Mouse (Mus musculus) heart, embryonic 10.5 days (tissue): ENCODE measurements at regions not wholly inside any gene's neighbourhood (a gene's known extent, or its start where the extent isn't known, plus 50 kb on each side); places are given as distances from the start of the nearest gene placed in this dataset.

ENCODE experiments used
- DNase-seq: peaks from one replicate; pipeline ENCODE4 v3.0.0-alpha.2; 2017; ENCODE audit warnings: low spot score
- H3K27ac ChIP-seq: fragments of 300-500 bp; sonication (generic); 2 replicates; pipeline ENCODE4 v1.5.1; 2016; ENCODE audit warnings: mild to moderate bottlenecking
- H3K27me3 ChIP-seq: fragments of 300-500 bp; sonication (generic); 2 replicates; pipeline ENCODE4 v1.6.1; 2016; ENCODE audit warnings: mild to moderate bottlenecking; ENCODE audit not compliant: poor library complexity, insufficient read depth, severe bottlenecking
- H3K36me3 ChIP-seq: fragments of 300-500 bp; sonication (generic); 2 replicates; pipeline ENCODE4 v1.6.1; 2016; ENCODE audit warnings: mild to moderate bottlenecking, moderate library complexity
- H3K4me1 ChIP-seq: fragments of 300-500 bp; sonication (generic); 2 replicates; pipeline ENCODE4 v1.6.1; 2016; ENCODE audit warnings: mild to moderate bottlenecking
- H3K4me3 ChIP-seq: fragments of 300-500 bp; sonication (generic); 2 replicates; pipeline ENCODE4 v1.5.1; 2016; ENCODE audit warnings: mild to moderate bottlenecking, moderate library complexity
- H3K9me3 ChIP-seq: fragments of 300-500 bp; sonication (generic); 2 replicates; pipeline ENCODE4 v1.6.1; 2016; ENCODE audit warnings: mild to moderate bottlenecking, moderate library complexity
- whole genome bisulfite sequencing: fragments of 180-500 bp; shearing (Covaris S2); methylation state at CpG from one replicate; pipeline ENCODE4 v1.1.7; 2016; 5-methylcytosine and 5-hydroxymethylcytosine counted together

DNA sequence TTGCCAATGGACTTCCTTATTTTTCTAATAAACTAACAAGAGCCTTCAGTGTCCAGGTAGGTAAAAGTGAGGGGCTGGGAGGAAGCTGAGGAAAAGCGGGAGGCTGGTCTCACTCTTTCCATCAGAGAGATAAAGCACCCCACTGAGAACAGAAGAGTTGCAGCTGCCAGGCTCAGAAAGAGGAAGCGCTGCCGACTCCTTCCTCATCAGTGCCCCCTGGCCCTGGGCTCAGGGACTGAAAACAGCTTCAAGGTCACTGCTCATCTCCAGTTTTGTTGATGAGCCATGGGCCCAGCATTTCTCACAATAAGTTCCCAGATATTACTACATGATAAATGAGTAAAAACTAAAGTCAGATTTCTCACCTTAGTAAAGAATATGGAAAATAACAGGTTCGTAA is 57.4 kb upstream of the Frmd6 start:
- Histone ChIP-seq H3K4me1 (no peaks in the 10 kb centered on the region), H3K9me3 (no peaks in the 10 kb centered on the region), H3K4me3 (no peak overlapping the region), H3K27ac (no peak overlapping the region), H3K27me3 (no peaks in the 10 kb centered on the region), H3K36me3 (no peaks in the 10 kb centered on the region)
- WGBS = 30% methylated on average over 4 of the region's 4 CpGs
- DNase-seq = no peak

DNA sequence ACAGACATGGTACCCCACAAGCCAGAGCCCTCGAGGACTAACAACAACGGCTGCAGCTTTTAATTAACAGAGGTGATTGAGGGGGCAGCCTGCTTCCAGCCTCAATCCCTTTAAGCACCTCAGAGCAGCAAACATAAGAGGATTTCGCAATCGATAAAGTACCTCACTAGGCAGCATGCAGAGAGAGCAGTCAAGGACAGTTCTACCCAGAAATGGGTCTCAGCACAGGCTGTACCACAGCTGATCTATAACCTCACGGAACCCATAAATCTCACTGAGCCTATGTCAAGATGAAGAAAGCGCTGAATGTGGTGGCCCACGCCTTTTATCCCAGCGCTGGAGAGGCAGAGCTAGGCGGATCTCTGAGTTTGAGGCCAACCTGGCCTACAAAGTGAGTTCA is 56.6 kb upstream of the Frmd6 start:
- H3K4me3 ChIP-seq = no peak overlapping the region
- no peak overlapping the region for H3K27ac ChIP-seq
- no peaks in the 10 kb centered on the region for H3K36me3 ChIP-seq
- no peaks in the 10 kb centered on the region for H3K4me1 ChIP-seq
- H3K9me3 ChIP-seq = no peaks in the 10 kb centered on the region
- DNase-seq = no peak
- WGBS = 83% methylated on average over 9 of the region's 9 CpGs
- no peaks in the 10 kb centered on the region for H3K27me3 ChIP-seq

DNA sequence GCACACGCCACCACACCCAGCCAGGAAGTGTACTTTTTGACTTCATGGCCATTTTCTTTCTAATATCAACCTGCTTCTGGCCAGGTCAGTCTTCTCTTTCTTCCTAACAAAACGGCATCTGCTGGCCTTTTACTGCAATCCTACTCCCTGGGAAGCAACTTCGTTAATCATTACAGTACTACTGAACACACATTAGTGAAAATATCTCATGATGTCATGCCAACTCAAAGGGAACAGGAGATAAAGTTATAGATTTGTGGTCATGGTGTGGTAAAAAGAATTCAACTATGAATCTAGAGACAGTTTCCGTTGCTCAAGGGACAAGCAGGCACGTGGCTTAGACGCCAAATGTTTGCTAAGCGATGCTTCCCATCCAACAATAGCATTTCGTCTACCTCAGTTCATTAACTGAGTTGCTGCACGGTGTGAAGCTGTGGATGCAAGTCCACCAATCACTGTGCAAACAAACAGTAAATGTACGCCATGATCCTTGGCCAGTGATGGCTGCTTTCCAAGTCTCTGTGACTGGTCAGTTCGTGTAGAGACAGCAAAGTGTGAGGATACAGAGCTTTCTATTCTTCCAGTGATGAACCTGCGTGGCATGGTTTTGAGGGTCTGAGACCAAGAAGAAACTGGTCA is 55.7 kb upstream of the Frmd6 start:
- Histone ChIP-seq H3K4me1 (peaks cover 5% of the 10 kb centered on the region; the same call in 1 of the 2 replicates), H3K27me3 (no peaks in the 10 kb centered on the region), H3K27ac (no peak overlapping the region), H3K9me3 (no peaks in the 10 kb centered on the region), H3K4me3 (no peak overlapping the region), H3K36me3 (no peaks in the 10 kb centered on the region)
- DNase-seq = no peak
- 87% methylated on average over 12 of the region's 12 CpGs for WGBS

DNA sequence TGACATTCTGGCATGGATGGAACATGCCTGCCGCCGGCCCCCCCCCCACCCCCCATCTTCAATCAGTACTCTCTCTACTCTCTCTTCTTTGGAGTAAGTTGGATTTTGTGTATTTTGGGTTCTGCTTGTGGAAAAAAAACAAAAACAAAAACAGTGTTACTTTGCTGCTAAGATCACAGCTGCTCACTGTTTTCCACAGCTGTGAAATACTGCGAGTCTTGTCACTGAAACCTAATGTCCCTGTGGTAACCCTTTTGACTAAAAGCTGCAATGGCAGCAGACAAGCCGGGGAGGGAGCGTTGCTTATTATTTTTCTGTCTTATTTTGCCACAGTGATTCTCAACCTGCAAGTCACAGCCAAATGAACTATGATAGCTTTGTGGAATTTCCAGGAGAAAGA is 51.3 kb upstream of the Frmd6 start:
- Histone ChIP-seq H3K4me3 (no peak overlapping the region), H3K27ac (no peak overlapping the region), H3K27me3 (no peaks in the 10 kb centered on the region), H3K36me3 (no peaks in the 10 kb centered on the region), H3K4me1 (peaks cover 14% of the 10 kb centered on the region; the same call in 1 of the 2 replicates), H3K9me3 (no peaks in the 10 kb centered on the region)
- DNase-seq = no peak
- WGBS = 91% methylated on average over 5 of the region's 5 CpGs

DNA sequence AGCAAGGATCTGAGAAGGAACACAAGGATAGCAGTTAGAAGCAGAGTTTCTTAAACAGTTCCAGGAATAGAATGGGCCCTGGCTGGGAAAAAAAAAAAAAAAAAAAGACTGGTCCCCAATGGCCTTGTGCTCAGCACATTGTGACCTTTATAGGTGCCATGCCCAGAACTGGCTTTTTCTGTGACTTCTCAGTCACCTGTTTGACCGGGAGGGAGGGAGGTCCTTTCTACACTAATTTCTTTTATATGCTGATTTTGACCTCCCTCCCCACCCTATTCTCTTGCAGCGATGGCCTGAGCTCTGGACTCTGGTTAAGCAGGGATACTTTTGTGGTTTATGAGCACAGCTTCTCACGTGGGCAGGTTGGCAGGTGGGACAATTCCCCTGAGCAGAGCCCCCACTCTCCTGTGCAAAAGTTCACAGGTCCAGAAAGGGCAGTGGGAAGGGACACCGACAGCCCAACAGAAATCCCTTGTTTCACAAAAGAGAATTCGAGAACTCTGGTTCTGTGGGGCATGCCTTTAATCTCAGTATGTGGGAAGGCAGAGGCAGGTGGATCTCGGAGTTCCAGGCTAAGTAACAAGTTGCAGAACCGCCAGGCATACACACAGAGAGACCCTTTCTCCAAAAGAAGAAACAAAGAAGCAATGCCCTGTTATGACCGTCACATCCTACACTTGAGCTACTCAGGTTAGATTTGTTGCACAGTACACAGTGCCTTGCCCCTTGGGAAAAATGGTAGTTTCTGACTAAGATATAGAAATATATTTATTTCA is 50.3 kb upstream of the Frmd6 start:
- DNase-seq = no peak
- Histone ChIP-seq H3K9me3 (no peaks in the 10 kb centered on the region), H3K4me3 (no peak overlapping the region), H3K27me3 (no peaks in the 10 kb centered on the region), H3K36me3 (no peaks in the 10 kb centered on the region), H3K27ac (no peak overlapping the region), H3K4me1 (peaks cover 14% of the 10 kb centered on the region; the same call in 1 of the 2 replicates)
- WGBS = 78% methylated on average over 8 of the region's 8 CpGs
